Mouse (Mus musculus): ENCODE results near the gene Rora.

- TF ChIP-seq CTCF (IDR thresholded peaks at IDR 0.05; ENCODE audit: control insufficient read depth, insufficient read depth, insufficient read length) = no peak
- TF ChIP-seq MYOG (IDR thresholded peaks at IDR 0.05; ENCODE audit: control insufficient read depth, extremely low read depth, insufficient read length) = no peak
- no peak for TF ChIP-seq MAX (IDR thresholded peaks at IDR 0.05)
- no peak for TF ChIP-seq MYOD1 (IDR thresholded peaks at IDR 0.05; ENCODE audit: control insufficient read depth, insufficient read length, low read depth)
- no peak for TF ChIP-seq CEBPB (IDR thresholded peaks at IDR 0.05; ENCODE audit: low read depth)
- TF ChIP-seq USF1 (IDR thresholded peaks at IDR 0.05; ENCODE audit: low read depth) = no peak
- no peak for TF ChIP-seq FOSL1 (IDR thresholded peaks at IDR 0.05; ENCODE audit: insufficient read depth, low read length, poor library complexity, severe bottlenecking)
Measured at GRCm38 (mm10) chr9:69258506-69258905, 604.9 kb downstream of the Rora start.
